Mouse (Mus musculus) 3134 (cell line): ENCODE data around the gene Olfr1342.

Experiments used
- DNase-seq: peaks from one replicate; pipeline ENCODE4 v3.0.0-alpha.2; 2011; ENCODE audit warnings: low spot score; ENCODE audit not compliant: insufficient read length; ENCODE audit errors: extremely low read depth

Olfr1342 gene

DNA sequence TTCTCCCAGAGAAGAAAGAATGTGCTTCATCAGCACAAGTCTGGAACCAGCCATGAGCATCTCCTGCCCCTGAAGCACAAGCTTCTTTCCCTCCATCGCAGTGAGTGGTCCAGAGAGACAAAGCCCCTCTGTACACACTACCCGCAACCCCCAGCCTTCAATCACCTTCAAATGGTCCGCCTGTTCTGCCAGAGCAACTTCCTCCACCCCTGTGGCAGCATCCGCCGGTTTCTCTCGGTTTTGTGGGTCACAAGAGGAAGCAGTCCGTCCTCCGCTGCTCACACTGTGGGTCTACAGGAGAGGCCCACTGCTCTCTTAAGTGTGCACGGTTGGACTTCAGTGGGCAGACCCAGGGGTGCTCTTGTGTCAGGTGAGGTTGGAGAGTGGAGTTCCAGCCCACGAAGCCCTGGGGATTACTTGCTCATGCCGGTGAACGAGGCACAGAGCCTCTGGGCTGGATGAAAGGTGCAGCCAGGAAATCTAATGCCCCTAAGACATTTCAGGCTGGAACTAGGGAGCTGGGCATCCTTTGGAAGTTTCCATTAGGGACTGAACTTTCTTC lies at the start of gene Olfr1342:
Gene Olfr1342, minus strand, starts transcription at position 345 of the 562 bp plus-strand sequence.
- DNase-seq = no peak

DNA sequence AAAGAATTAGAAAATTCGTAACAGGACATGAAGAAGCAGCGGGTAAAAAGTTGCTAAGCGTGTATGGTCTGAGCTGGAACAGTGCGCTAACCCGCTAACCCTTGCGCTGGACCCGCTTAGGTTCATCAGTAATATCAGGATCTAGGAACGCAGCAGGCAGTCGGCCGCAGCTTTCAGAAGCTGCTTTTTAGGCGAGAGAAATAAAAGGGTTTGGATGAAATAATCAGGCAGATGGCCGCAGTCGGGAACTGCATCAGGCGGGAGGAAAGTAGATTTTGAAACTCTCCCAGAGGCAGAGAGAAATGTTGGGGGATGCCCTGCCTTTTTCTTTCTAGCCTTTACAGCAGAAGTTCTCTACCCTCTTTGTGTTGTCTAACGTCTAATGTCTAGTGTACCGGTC lies 49.3 kb upstream of the Olfr1342 start:
- DNase-seq = no peak

DNA sequence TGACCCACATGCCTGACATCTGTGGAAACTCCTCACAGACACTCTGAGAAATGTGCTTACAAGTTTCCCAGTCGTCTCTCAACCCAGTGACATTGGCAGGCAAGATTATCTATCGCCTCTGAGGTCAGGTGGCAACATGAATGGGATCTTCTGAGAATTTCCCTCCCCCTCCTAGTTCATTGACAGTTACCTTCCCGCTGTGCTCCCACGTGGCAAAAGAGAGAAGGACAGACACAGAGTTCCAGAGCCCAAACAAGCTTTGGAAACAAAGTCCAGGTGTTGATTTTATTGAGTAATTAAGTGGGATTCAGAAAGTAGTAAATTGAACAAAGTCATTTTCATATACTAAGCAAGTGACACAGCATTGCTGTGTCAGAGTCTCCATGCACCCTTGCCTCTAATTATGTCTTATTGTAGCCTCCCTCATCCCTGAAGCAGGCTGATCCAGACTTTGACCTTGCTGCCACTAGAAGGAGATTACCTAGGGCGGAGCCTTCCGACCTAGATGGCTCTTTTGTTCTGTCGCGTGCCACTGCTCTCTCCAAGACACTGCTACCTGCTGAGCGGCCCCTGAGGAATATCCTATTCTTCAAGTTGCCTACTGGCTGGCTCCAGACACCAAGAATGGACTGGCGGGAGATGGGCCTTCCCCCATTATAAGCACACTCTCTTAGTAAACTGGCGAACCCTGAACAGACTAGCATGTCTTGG lies 48.6 kb upstream of the Olfr1342 start:
- DNase-seq = no peak

DNA sequence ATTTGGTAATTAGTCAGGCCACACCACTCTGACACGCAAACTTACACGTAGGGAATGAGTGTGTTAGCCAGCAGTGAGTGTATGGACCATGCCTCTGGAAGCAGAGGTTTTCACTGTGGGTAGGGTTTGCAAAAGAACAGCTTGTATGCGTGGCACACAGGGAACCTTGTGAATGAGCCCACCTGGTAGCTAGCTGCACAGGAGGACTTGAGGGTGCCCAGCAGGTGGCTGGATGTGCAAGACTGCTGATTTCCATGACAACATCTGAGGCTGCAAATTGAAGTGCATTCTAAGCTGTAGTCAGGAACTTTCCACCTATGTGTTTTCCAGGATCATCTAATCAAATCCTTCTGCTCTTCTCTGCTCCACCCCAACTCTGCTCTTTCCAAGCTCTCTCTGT lies 47.0 kb upstream of the Olfr1342 start:
- DNase-seq = no peak

DNA sequence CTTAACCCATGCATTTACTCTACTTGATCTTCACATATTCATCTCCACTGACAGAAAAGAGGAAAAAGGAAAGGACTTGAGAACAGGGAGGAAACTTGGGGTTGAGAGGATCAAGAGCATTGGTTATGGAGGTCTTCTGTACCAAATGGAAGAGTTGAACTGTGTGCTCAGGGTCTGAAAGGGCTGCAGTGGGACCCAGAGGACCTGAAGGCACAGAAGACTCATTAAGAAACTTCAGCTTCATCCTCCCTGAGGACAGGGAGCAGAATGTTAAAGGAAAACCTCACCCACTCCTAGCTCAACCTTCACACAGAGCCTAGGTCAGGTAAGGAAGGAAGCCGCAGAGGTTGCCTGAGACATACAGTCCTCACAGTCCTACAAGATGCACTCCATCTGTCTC lies 39.3 kb upstream of the Olfr1342 start, which contains the start of gene Olfr1339:
Gene Olfr1339, plus strand, starts transcription at position 301 of the 400 bp plus-strand sequence.
- DNase-seq = no peak

DNA sequence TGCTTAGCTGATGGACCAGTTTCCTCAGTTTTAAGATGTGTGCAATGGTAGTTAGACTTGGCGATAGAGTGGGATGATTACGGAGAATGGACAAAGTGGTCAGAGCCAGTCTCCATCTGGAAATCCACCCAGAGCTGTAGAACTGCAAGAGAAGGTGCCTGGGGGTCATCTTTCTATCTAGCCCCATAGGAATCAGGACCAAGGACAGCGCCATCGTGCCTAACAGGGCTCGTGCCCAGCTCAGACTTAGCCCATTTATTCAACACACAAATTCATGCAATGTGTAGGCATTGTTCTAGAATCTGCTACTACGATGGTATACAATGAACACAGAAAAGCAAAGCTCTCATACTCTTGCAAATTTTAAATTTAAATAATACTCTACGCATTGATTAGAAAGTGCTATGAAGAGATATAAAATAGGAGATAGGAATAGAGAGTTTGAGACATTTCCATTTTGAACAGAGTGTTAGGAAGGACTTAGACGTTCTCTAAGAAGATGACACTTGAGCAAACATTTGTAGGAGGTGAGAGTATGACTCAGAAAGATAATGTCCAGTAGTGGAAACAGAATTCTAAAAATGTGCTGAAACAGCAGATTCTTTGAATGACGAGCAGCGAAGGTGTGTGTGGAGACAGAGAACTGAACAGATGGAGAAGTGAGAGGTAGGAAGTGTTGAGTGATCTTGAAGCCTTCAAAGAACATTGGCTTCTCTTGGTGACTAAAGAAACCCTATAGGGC lies 29.4 kb upstream of the Olfr1342 start:
- DNase-seq = no peak

DNA sequence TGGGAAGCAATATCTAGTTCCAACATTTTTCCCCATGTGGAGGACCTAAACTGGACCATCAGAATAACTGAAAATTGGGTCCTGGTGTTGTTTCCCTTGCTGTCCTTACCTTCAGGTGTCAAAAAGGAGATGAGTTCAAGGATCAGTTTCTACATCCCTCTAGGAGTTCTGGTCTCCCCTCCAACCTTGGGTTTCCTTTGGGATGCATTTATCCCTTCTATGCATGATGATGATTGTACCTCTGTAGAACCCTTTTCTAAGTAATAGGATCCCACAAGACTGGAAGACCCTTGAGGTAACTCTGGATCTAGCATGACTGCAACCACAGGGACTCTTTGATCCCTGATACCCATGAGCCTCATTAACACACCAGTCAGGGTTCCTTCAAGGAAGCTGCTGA lies 27.3 kb upstream of the Olfr1342 start, which contains the start of gene Olfr1340:
Gene Olfr1340, plus strand, starts transcription at position 301 of the 400 bp plus-strand sequence.
- no peak for DNase-seq

DNA sequence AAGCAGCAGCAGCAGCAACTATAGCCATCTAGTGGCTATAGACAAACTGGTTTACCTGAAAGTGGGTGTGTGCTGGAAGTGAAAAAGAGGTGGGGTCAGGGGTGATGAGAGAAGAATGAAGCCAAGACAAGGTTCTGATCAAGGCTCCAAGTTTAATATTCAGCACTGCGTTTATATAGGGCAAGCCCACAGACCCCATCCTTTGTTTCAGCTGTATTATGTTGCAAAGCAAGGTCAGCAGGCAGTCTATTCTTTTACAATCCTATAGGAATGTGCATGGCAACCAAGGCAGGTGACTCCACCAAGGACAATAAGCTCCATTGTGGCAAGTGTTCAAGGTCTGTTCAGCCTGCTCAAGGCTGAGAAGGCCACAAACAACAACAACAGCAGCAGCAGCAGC lies 19.1 kb upstream of the Olfr1342 start:
- no peak for DNase-seq

DNA sequence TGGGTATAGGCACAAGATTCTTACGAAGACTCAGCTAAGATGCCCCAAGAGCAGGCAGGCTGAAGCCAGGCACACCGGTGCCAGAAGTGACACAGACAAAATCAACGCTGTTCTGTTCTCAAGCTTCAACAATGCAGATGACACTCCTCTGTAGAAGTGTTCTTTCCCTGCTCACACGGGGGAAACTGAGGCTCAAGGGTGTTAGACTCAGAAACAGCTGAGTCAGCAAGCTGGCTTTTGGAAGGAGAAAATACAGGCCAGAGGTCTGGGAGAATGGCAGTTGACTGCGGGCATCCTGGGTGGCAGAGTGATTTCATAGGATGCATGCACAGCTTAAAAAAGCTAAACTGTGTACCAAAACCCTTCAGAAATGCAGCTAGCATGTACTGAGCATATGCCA lies 15.5 kb upstream of the Olfr1342 start:
- DNase-seq = no peak

DNA sequence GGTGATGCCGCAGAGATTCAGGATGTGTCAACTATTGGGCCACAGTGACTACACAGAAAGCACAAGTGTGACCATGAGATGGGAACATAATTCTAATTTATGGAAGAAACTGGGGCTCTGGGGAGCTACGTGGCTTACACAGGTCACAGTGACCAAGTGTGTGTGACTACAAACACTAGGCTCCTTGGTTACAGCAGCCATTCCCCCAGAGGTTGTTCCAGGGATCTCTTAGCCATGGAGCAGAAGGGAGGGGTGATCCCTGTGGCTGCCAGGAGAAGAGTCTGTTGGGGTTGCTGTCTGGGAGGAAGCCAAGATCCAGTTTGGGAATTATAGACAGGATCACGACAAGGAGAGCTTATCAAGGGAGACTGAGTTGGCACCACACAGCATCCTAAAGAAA lies 10.7 kb upstream of the Olfr1342 start, which contains the start of gene Olfr1341:
Gene Olfr1341, plus strand, starts transcription at position 301 of the 400 bp plus-strand sequence.
- no peak for DNase-seq

DNA sequence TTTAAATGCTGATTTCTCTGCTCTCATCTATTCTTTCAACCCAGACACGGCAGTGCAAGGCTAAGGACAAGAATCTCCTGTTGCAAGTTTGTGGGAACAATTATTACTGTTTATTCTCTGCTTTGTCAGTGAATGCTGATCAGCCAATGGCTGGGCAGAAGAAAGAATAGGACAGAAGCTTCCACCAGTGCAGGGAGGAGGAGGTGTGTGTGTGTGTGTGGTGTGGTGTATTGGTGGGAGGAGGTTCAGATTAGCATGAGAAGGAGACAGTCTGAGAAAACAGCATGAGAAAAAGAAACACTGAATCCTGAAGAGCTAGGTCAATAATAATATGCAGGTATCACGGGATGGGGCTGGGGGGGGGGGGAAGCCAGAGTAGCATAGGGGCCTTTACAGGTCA lies 1.3 kb upstream of the Olfr1342 start:
- DNase-seq = no peak

DNA sequence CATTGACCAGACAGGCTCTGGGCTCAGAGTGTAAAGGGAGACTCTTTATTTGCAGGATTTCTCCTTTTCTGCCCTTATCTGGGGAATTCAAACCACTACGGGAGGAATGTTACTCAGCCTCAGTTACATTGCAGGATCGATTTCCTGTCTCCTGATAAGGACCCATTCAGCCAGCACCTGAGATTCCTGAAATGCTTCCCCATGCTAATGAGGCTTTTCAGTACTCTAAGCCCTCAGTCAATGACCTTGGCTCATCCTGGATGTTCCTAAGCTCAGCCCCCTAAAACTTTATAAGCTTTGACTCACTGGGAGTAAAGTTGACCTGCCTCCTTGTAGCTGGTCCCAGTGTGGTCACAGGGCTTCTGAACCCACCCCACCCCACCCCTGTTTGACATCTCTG lies 5.5 kb downstream of the Olfr1342 start:
- no peak for DNase-seq

DNA sequence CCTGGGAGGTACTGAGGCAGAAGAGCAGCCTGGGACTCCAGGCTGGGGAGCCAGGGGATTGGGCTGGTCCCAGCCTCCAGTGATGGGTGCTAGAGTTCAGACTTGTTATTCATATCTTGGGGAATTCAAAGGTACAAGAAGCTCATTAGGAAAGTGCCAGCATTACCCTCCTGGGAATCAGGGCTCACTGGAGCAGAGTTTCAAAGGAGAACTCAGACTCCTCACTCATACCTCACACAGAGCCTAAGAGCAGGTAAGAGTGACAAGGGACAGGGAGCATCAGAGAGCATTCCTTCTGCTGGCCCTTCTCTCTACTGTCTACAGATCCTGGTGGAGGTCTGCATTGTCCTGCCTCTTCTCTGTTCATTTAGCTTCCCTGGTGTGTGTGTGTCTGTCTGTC lies 33.9 kb downstream of the Olfr1342 start, which contains the start of gene Olfr62:
Gene Olfr62, plus strand, starts transcription at position 301 of the 400 bp plus-strand sequence.
- no peak for DNase-seq

DNA sequence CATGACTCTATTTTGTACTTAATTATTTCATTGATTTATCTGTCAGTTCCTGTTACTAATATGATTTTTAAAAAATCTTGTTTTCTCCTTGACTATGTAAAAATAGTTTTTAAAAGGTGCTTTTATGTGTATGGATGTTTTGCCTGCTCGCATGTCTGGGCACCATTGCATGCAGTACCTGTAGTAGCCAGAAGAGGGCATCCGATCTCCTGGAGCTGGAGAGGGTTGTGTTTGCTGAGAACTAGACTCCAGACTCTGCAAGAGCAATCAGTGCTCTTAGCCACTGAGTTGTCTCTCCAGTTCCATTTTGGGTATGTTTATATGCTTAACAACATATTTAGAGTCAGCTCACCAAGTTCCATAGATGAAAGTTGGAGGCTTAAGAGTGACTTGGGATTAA lies 47.3 kb downstream of the Olfr1342 start:
- DNase-seq = no peak

DNA sequence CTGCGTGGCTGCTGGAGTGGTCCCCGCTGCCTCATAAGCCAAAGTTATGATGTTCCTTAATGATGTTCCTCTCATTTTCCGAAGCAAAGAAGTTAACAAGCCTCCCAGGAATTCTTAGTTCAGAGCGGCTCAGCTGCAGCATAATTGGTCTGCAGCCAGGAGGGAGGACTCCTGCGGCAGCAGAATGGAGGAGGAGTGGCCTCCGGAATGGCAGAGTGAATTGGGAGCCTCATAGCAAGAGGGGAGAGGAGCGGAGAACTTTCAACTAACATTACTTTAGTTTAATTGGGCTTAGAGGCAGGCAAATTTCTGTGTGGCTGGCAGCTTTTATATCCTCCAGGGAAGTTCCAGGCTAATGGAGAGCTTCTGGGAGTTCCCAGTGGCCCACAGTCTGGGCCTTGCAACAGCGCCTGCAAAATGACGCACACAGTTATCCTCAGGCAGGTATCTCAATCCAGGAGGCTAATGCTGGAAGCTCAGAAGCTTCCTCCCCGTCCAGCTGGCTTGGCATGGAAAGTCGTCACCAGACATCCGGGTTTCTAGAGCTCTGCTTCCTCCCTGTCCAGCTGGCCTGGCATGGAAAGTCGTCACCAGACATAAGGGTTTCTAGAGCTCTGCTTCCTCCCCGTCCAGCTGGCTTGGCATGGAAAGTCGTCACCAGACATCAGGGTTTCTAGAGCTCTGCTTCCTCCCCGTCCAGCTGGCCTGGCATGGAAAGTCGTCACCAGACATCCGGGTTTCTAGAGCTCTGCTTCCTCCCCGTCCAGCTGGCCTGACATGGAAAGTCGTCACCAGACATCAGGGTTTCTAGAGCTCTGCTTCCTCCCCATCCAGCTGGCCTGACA lies 50.0 kb downstream of the Olfr1342 start:
- DNase-seq = no peak
